Mouse (Mus musculus) MEL (cell line): ENCODE data around the gene Vwa8. TPM values are rescaled to one million over a fixed set of nuclear protein-coding genes. Genes with fewer than 3 reads are reported as not detected.

Source experiments
- DNase-seq: peaks from one replicate; pipeline ENCODE4 v3.0.0; 2011; ENCODE audit warnings: low read depth, low spot score
- H3K27ac ChIP-seq: 2 replicates; pipeline ENCODE4 v1.5.1; 2012; ENCODE audit warnings: low read depth, mild to moderate bottlenecking, control low read depth, low read length, moderate library complexity; ENCODE audit not compliant: control insufficient read depth
- H3K27me3 ChIP-seq, 2 experiments: fragments of 150-350 bp in 1 of 2; sonication (generic) in 1 of 2; 2 replicates each; pipeline ENCODE4 v1.6.1; 2012; ENCODE audit warnings: low read length in 2 of 2, mild to moderate bottlenecking in 2 of 2, improper control_type of control experiment in 1 of 2, moderate library complexity in 1 of 2; ENCODE audit not compliant: insufficient read depth in 2 of 2, control insufficient read depth in 1 of 2
- H3K36me3 ChIP-seq, 2 experiments: 2 replicates each; pipeline ENCODE4 v1.6.1; 2012 to 2014; ENCODE audit warnings: low read length in 2 of 2, improper control_type of control experiment in 1 of 2, inconsistent platforms in 1 of 2, mild to moderate bottlenecking in 1 of 2; ENCODE audit not compliant: insufficient read depth in 2 of 2, control insufficient read depth in 1 of 2
- H3K4me1 ChIP-seq, 2 experiments: fragments of 150-350 bp in 1 of 2; sonication (generic) in 1 of 2; 2 replicates each; pipeline ENCODE4 v1.6.1; 2012; ENCODE audit warnings: low read length in 2 of 2, improper control_type of control experiment in 1 of 2, mild to moderate bottlenecking in 1 of 2; ENCODE audit not compliant: insufficient read depth in 2 of 2, control insufficient read depth in 1 of 2
- H3K4me3 ChIP-seq, 2 experiments: fragments of 150-350 bp in 1 of 2; sonication (generic) in 1 of 2; 2 replicates each; pipeline ENCODE4 v1.5.1; 2012; ENCODE audit warnings: low read depth in 2 of 2, low read length in 2 of 2, mild to moderate bottlenecking in 2 of 2, moderate library complexity in 2 of 2, control low read depth in 1 of 2, improper control_type of control experiment in 1 of 2; ENCODE audit not compliant: control insufficient read depth in 1 of 2, insufficient read depth in 1 of 2
- H3K79me2 ChIP-seq: 2 replicates; pipeline ENCODE4 v1.6.1; 2012; ENCODE audit warnings: mild to moderate bottlenecking, low read length, moderate library complexity; ENCODE audit not compliant: control insufficient read depth, poor library complexity, insufficient read depth
- H3K9ac ChIP-seq: 2 replicates; pipeline ENCODE4 v1.6.1; 2012; ENCODE audit warnings: low read depth, mild to moderate bottlenecking, control low read depth, low read length, moderate library complexity; ENCODE audit not compliant: control insufficient read depth, poor library complexity, severe bottlenecking
- H3K9me3 ChIP-seq: fragments of 150-350 bp; sonication (generic); replicated peaks from 2 replicates; pipeline ENCODE4 v1.6.1; 2012; ENCODE audit warnings: mild to moderate bottlenecking, low read length, improper control_type of control experiment, moderate library complexity; ENCODE audit not compliant: insufficient read depth
- BHLHE40 ChIP-seq: IDR thresholded peaks from 2 replicates; pipeline ENCODE4 v1.6.1; 2012; ENCODE audit warnings: low read depth, mild to moderate bottlenecking, inconsistent platforms, low read length, improper control_type of control experiment, borderline replicate concordance
- CHD1 ChIP-seq: IDR thresholded peaks from 2 replicates; pipeline ENCODE4 v1.6.1; 2012; ENCODE audit warnings: low read depth, mild to moderate bottlenecking, inconsistent platforms, low read length, improper control_type of control experiment
- CHD2 ChIP-seq: IDR thresholded peaks from 2 replicates; pipeline ENCODE4 v1.6.1; 2011; ENCODE audit warnings: low read length, improper control_type of control experiment
- CTCF ChIP-seq, 3 experiments: IDR thresholded peaks in 2 of 3; conservative IDR thresholded peaks in 1 of 3; 2 replicates each; pipeline ENCODE4 v1.5.1; 2011 to 2012; ENCODE audit warnings: low read length in 3 of 3, low read depth in 2 of 3, mild to moderate bottlenecking in 2 of 3, improper control_type of control experiment in 1 of 3, inconsistent platforms in 1 of 3, mixed read lengths in 1 of 3, moderate library complexity in 1 of 3; ENCODE audit not compliant: control insufficient read depth in 1 of 3, insufficient read depth in 1 of 3, poor library complexity in 1 of 3, severe bottlenecking in 1 of 3
- E2F4 ChIP-seq: IDR thresholded peaks from 2 replicates; pipeline ENCODE4 v1.6.1; 2011; ENCODE audit warnings: low read depth, low read length, improper control_type of control experiment, borderline replicate concordance
- ELF1 ChIP-seq: IDR thresholded peaks from 2 replicates; pipeline ENCODE4 v1.6.1; 2014; ENCODE audit warnings: low read depth, mild to moderate bottlenecking, inconsistent platforms, low read length, improper control_type of control experiment, moderate library complexity
- EP300 ChIP-seq, 2 experiments: IDR thresholded peaks; 2 replicates each; pipeline ENCODE4 v1.6.1; 2011; ENCODE audit warnings: improper control_type of control experiment in 2 of 2, low read length in 2 of 2, low read depth in 1 of 2, mild to moderate bottlenecking in 1 of 2
- ETS1 ChIP-seq: IDR thresholded peaks from 2 replicates; pipeline ENCODE4 v1.6.1; 2012; ENCODE audit warnings: low read depth, mild to moderate bottlenecking, inconsistent platforms, low read length, improper control_type of control experiment, moderate library complexity
- HCFC1 ChIP-seq: IDR thresholded peaks from 2 replicates; pipeline ENCODE4 v1.6.1; 2012; ENCODE audit warnings: low read depth, mild to moderate bottlenecking, inconsistent platforms, low read length, improper control_type of control experiment, moderate library complexity
- KAT2A ChIP-seq: conservative IDR thresholded peaks from 2 replicates; pipeline ENCODE4 v1.6.1; 2012; ENCODE audit warnings: low read depth, low read length, improper control_type of control experiment, inconsistent platforms
- MAX ChIP-seq: IDR thresholded peaks from 2 replicates; pipeline ENCODE4 v1.6.1; 2011; ENCODE audit warnings: low read length, improper control_type of control experiment
- MAZ ChIP-seq: IDR thresholded peaks from 2 replicates; pipeline ENCODE4 v1.6.1; 2012; ENCODE audit warnings: low read depth, mild to moderate bottlenecking, inconsistent platforms, low read length, improper control_type of control experiment
- MEF2A ChIP-seq: IDR thresholded peaks from 2 replicates; pipeline ENCODE4 v1.6.1; 2014; ENCODE audit warnings: low read depth, mild to moderate bottlenecking, inconsistent platforms, low read length, improper control_type of control experiment; ENCODE audit not compliant: poor library complexity, insufficient replicate concordance, severe bottlenecking; ENCODE audit errors: extremely low read depth
- MXI1 ChIP-seq: IDR thresholded peaks from 2 replicates; pipeline ENCODE4 v1.6.1; 2011; ENCODE audit warnings: mild to moderate bottlenecking, low read depth, low read length, improper control_type of control experiment
- MYB ChIP-seq: IDR thresholded peaks from 2 replicates; pipeline ENCODE4 v1.6.1; 2011; ENCODE audit warnings: mild to moderate bottlenecking, low read depth, low read length, improper control_type of control experiment
- MYC ChIP-seq: IDR thresholded peaks from 2 replicates; pipeline ENCODE4 v1.6.1; 2011; ENCODE audit warnings: low read depth, mild to moderate bottlenecking, low read length, improper control_type of control experiment, moderate library complexity
- NELFE ChIP-seq: IDR thresholded peaks from 2 replicates; pipeline ENCODE4 v1.6.1; 2011; ENCODE audit warnings: low read depth, low read length, improper control_type of control experiment
- NRF1 ChIP-seq: IDR thresholded peaks from 2 replicates; pipeline ENCODE4 v1.6.1; 2014; ENCODE audit warnings: low read depth, mild to moderate bottlenecking, inconsistent platforms, low read length, improper control_type of control experiment, moderate library complexity; ENCODE audit not compliant: poor library complexity, insufficient read depth, severe bottlenecking
- POLR2AphosphoS5 ChIP-seq: IDR thresholded peaks from 2 replicates; pipeline ENCODE4 v1.6.1; 2012; ENCODE audit warnings: low read depth, borderline replicate concordance, mild to moderate bottlenecking, inconsistent platforms, low read length, moderate library complexity, mixed read lengths
- RAD21 ChIP-seq: IDR thresholded peaks from 2 replicates; pipeline ENCODE4 v1.6.1; 2011; ENCODE audit warnings: mild to moderate bottlenecking, low read depth, low read length, improper control_type of control experiment
- SIN3A ChIP-seq: IDR thresholded peaks from 2 replicates; pipeline ENCODE4 v1.6.1; 2012; ENCODE audit warnings: low read length, improper control_type of control experiment, inconsistent platforms
- SMC3 ChIP-seq: IDR thresholded peaks from 2 replicates; pipeline ENCODE4 v1.6.1; 2011; ENCODE audit warnings: low read depth, low read length, improper control_type of control experiment
- USF1 ChIP-seq: IDR thresholded peaks from 2 replicates; pipeline ENCODE4 v1.6.1; 2014; ENCODE audit warnings: low read depth, mild to moderate bottlenecking, inconsistent platforms, low read length, improper control_type of control experiment, moderate library complexity
- ZC3H11A ChIP-seq: IDR thresholded peaks from 2 replicates; pipeline ENCODE4 v1.6.1; 2012; ENCODE audit warnings: low read depth, mild to moderate bottlenecking, inconsistent platforms, low read length, improper control_type of control experiment
- ZMIZ1 ChIP-seq: IDR thresholded peaks from 2 replicates; pipeline ENCODE4 v1.6.1; 2012; ENCODE audit warnings: low read depth, mild to moderate bottlenecking, inconsistent platforms, low read length, improper control_type of control experiment, moderate library complexity
- ZNF384 ChIP-seq: IDR thresholded peaks from 2 replicates; pipeline ENCODE4 v1.6.1; 2012; ENCODE audit warnings: low read depth, mild to moderate bottlenecking, inconsistent platforms, low read length, improper control_type of control experiment
- polyA plus RNA-seq, 2 experiments: library from polyadenylated mRNA; stranded (reverse) in 1 of 2; unstranded in 1 of 2; fragments of >175 nt in 1 of 2; fragments of >200 nt in 1 of 2; gene quantifications; 2 replicates each; pipeline versions ENCODE4 v1.2.1 to v1.2.4; 2012; ENCODE audit warnings: low replicate concordance in 2 of 2, low read depth in 1 of 2; ENCODE audit not compliant: insufficient read length in 2 of 2, insufficient read depth in 1 of 2, missing spikeins in 1 of 2
- total RNA-seq: library from RNA; depleted of rRNA; stranded (reverse); fragments of 300-350 nt; gene quantifications from 2 replicates; pipeline ENCODE4 v1.2.3, GENCODE M21; 2012

Gene Vwa8
- total and polyA plus RNA-seq, 3 experiments: 12.4 to 19.6 TPM; not detected in 1

- Histone ChIP-seq H3K79me2 (no peaks in the 10 kb centered on the region), H3K36me3 (no peaks in the 10 kb centered on the region; a peak in 1 of 4 replicates), H3K27me3 (no peaks in the 10 kb centered on the region), H3K9me3 (no peaks in the 10 kb centered on the region), H3K27ac (no peak overlapping the region), H3K4me3 (no peak overlapping the region), H3K4me1 (no peaks in the 10 kb centered on the region), H3K9ac (no peak overlapping the region)
- no peak for TF ChIP-seq ZMIZ1
- no peak for TF ChIP-seq ZC3H11A
- TF ChIP-seq MAX: no peak
- no peak for TF ChIP-seq CTCF (IDR thresholded peaks at IDR 0.05 in 2 of 3, conservative IDR thresholded peaks at IDR 0.05 in 1 of 3; ENCODE audit: control insufficient read depth in 1 of 3, insufficient read depth in 1 of 3, low read depth in 2 of 3, low read length in 3 of 3, poor library complexity in 1 of 3, severe bottlenecking in 1 of 3)
- no peak for TF ChIP-seq POLR2AphosphoS5
- TF ChIP-seq HCFC1: no peak
- no peak for TF ChIP-seq NRF1
- TF ChIP-seq SMC3: no peak
- no peak for TF ChIP-seq EP300 (IDR thresholded peaks at IDR 0.05; ENCODE audit: low read depth in 1 of 2, low read length in 2 of 2)
- TF ChIP-seq MXI1: no peak
- no peak for TF ChIP-seq RAD21
- DNase-seq: no peak
These were observed 347.9 kb downstream of the Vwa8 start for GRCm38 (mm10) chr14:79196711-79197110.

- H3K4me1 ChIP-seq: no peaks in the 10 kb centered on the region
- TF ChIP-seq SIN3A (no peak), USF1 (no peak), MXI1 (no peak), ETS1 (no peak), ELF1 (no peak), RAD21 (no peak), MAZ (no peak), ZNF384 (no peak), NELFE (no peak), MYC (no peak), MEF2A (no peak), BHLHE40 (no peak), ZMIZ1 (no peak), EP300 (IDR thresholded peaks at IDR 0.05; ENCODE audit: low read depth in 1 of 2, low read length in 2 of 2) (no peak), KAT2A (no peak), CHD2 (no peak), E2F4 (no peak), CHD1 (no peak), HCFC1 (no peak), MYB (no peak)
- no peak overlapping the region for H3K4me3 ChIP-seq
- H3K27ac ChIP-seq: no peak overlapping the region
- DNase-seq: no peak
- H3K79me2 ChIP-seq: no peaks in the 10 kb centered on the region
- no peak overlapping the region for H3K9ac ChIP-seq
- no peaks in the 10 kb centered on the region for H3K9me3 ChIP-seq
- no peaks in the 10 kb centered on the region; a peak in 1 of 4 replicates for H3K36me3 ChIP-seq
- no peaks in the 10 kb centered on the region for H3K27me3 ChIP-seq
These were observed 349.2 kb downstream of the Vwa8 start for GRCm38 (mm10) chr14:79198066-79198465.
